Mouse (Mus musculus): Measurements from ENCODE around the gene Olfr948.

The Olfr948 gene

GRCm38 (mm10) chr9:39325945-39326344 lies at the start of gene Olfr948:
Gene Olfr948, minus strand, starts transcription at chr9:39326045.
- DNase-seq, result no peak

GRCm38 (mm10) chr9:39287136-39287535 lies 38.7 kb downstream of the Olfr948 start:
- no peak for DNase-seq

- DNase-seq, result no peak
Measured at GRCm38 (mm10) chr9:39276718-39277117, 49.1 kb downstream of the Olfr948 start, which contains the start of gene Olfr945. Gene Olfr945, minus strand, starts transcription at chr9:39276818.
